Mouse (Mus musculus): ENCODE data around the gene Piezo1.
A peak's percentile ranks its signal among the peaks of the same experiment; 100 is the strongest.

Piezo1 gene

DNA sequence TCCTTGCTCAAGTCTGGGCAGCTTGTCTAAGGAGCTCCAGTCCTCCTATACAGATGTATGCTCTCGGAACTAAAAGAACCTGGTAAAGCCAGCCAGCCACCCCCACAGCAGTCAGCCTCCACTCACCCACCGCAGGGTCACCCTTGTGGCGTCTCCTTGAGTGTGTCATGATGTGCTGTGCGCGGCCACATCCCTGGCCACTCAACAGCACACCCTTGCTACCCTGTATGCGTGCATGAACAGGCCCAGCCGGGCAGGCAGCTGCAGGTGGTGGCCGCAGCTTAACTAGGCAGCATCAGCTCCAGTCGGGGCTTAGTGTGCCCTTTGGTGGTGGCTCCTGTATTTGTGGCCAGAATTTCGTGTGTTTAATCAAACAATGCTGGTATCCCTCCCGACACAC is 94.0 kb downstream of the Piezo1 start:
- peak; percentile 57 for DNase-seq (ENCODE audit: low spot score)

DNA sequence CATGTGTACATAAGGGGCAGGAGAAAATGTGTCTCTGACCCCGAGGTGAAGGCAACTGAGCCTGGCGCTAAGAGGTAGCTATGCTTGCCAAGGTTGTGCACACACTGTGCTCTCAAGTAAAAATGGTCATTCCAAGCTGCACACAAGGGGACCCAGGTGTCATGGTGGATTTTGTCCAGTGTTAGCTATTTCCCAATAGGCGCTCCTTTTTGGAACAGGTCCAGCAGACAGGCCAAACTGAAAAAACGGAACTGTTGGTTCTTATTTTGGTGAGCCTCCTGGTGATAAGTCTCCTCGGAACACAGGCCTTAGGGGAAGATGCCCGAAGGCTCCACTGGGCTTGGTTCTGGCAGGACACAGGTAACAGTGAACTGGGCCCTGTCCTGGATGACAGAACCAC is 96.7 kb downstream of the Piezo1 start:
- no peak for DNase-seq (ENCODE audit: low spot score)

DNA sequence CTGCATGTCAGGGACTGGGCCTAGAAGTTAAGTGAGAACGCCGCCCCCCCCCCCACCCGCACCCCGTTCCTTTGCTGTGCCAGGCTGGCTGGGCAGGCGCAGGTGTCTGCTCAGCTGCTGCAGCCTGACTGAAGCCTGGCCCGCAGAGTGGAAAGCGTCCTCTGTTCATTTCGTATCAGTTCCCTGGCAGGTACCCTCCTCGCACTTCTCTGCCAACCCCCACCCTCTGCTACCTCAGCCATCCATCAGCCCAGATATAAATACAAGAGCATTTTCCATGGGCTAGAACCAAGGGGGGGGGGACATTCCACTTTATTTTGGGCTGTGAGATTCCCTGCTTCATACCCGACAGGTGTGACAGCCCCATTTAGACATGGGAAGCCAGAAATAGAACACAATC is 99.0 kb downstream of the Piezo1 start:
- DNase-seq (ENCODE audit: low spot score): no peak

DNA sequence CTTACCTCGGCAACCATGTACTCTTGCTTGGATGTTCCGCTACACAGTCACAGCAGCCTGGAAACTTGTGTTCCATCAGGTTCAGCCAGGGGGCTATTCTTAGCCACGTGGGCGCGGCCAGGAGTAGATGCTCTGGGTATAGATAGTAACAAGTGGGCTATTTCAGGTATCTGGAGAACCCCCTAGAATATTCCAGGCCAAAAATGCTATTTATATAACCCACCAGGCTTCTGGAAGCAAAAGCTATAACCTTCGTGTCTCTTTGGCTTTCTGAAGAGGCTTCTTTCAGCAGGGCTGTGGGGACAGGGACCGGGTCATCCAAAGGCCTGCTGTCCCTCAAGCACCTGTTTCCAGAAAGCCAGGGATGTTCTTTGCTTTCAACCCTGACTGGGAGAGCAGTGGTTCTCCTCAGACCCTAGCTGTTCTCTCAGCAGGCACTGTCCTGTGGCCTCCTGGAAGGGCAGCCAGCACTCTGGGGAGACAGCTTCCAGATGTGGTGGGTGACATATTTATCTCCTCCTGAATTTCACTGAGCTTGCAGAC is 99.9 kb downstream of the Piezo1 start:
- no peak for DNase-seq (ENCODE audit: low spot score)

DNA sequence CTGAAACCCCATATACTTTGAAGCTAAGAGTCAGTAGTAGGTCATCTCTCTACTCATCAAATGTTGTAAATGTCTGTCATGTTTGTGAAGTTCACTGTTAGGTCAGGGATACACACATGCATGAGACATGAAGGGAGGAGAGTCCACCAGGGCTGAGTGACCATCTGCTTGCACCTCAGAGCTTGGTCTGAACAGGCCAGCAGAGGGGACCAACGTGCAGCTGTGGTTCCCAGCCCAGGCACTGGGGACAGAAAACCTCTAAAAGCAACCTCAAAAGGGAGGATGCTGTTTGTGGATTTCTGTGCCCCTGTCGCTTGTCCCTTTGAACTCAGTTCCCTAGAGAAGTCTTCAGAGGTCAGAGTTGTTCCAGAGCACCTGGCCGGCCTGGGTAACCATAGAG is 105.9 kb downstream of the Piezo1 start:
- no peak for DNase-seq (ENCODE audit: low spot score)

DNA sequence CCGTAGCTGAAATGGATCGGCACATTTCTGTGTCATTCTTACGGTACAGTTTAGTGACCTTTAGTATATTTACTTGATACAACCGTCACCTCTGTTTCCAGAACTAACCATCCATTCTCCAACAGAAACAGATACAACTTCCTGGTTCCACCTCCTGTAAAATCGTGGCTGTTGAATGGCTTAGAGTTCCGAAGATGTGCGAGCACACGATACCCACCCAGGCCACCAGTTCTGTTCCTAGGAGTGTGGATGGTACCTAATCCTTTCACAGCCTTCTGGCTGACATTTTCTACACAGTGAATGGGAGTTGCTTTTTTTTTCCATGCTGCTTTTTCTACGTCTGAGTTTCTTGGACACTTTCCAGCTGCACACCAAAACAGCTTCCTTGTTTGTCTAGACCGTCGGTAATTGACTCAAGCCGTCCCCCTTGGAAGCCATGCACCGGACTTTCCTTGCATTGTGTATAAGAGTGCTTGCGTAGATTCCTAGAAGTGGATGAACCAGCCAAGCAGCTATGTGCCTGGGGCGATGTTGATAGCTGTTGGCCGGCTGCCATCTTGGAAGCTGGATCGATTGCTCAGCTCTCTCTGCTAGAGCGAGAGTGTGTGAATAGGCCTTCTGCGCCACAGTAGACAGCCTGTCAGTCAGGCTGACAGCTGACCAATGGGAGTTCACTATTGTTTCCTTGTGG is 106.9 kb downstream of the Piezo1 start:
- DNase-seq (ENCODE audit: low spot score): peak; percentile 92

DNA sequence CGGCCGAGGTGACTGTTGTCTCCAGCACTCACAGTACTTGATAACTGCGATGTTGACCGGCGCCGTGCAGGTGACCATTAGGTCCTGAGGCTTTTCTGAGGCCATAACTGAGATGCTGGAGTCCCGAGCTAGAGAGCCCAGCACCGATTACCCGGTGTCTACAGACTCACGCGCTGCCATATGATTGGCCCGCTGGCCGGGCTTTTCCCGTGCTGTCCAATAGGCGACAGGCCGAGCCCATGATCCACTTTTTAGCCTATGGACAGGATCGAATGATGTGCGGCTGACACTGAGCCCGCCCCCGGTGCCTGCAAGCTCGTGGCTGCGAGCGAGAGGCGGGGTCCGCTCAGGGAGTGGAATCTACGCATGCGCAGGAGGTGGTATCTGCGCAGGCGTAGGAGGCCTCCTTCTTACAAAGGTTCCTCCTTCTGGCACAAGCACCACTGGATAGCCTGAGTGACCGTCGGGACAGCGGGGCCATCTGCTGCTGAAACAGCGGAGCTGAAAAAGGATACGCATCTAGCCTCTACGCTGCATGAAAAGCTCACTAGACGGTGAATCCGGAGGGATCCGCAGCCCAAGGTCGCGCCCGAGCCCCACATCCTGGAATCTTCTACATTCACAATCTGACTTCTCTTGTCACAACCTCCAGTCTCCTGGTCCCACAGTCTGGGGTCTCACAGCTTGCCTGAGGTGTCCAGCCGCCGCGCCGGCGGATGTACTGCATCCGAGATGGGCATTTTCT is 107.7 kb downstream of the Piezo1 start, which contains the start of gene Mvd:
Gene Mvd, minus strand, starts transcription at position 161 of the 745 bp plus-strand sequence.
- DNase-seq (ENCODE audit: low spot score): peak; percentile 99

DNA sequence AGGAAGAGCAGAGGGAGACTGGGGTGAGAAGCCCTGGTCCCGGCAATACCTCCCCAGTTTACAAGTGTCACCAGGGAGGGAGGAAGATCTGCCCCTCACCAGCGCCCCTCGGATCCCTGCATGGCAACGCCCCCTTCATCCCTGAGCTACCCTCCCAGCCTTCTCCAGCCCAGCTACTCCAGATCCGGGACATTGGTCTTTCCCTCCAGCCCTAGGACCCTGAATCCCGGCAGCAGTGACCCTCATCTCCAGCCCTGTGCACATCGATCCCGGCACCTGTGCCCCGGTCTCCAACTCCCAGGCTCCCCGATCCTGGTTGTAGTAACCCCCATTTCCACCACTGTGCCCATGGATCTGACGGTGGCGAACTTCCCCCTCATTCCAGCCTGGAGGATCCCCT is 108.3 kb downstream of the Piezo1 start:
- no peak for DNase-seq (ENCODE audit: low spot score)

DNA sequence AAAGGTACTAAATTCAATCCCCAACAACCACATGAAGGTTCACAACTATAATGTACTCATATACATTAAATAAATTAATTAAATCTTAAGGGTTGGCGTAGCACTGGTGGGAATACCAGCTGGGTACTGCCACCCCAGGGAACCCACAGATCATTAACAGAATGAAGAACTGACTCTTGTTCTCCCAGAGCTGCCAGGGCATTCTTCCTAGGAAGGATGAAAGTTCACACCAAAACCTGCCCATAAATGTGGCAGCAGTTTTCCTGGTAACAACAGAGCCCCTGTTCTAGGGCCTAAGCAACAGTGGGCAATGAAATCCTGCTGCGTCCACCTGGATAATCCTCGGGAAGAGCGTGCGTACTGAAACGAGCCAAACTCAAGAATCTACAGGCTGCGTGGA is 108.8 kb downstream of the Piezo1 start:
- DNase-seq (ENCODE audit: low spot score): no peak

DNA sequence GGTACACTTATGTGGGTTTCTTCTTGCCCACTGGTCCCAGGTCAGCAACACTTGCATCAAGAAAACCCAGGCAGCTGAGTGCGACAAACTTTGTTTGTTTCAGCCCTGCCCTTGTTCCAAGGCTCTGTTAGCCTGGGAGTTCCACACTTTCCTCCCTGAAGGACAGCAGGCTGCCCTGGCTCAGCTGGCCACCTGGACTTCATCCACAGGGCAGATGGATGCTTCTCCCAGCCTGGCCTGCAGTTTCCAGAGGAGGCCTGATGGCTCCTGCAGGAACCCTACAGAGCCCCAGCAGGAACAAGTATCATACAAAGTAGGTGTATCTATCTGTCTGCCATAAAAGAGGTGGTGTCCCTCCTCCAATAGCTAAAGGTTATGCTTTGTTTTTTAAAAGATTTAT is 109.8 kb downstream of the Piezo1 start:
- DNase-seq (ENCODE audit: low spot score): no peak

DNA sequence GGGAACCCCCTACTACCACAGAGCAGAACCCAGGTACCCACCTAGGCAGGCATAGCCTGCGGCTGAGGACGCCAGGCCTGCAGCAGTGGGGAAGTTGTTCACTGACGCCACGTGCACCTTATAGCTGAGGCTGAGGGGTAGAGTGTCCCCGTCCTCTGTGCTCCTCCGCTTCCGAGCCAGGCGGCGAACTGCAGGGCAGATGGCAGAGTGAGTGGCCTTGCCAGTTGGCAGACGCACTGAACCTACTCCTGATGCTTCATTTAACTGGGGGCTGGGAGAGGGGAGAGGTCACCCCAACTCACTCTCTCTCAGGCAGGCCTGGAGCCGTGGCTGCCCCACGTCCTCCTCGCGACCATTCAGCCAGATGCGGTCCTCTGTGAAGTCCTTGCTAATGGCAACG is 111.8 kb downstream of the Piezo1 start:
- DNase-seq (ENCODE audit: low spot score): no peak

DNA sequence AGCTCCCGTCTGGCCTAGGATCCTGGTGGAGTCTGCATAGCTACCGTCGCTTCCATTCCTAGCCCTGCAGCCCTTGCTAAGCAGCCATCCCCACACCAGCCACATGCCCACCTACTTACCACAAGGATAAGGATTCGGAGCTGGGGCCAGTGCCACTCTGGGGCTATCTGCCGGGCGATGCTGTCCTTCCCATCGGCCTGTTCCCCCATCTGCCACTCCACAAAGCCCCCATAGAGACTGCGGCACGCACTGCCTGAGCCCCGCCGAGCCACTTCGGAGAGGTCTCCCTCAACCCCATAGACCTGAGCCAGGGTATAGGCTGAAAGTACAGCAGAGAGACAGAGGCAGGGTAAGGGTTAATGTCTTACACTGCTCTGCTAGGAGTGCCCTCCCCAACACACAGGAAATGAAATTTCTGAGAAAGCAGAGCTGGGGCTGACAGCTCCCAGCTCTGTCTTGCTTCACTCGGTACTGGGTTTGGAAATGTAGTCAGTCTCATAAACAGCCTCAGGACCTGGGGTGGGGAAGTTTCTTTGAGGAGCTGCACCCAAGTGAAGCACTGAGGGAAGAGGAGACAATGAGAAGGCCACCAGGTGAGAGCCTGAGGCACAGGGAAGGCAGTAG is 113.3 kb downstream of the Piezo1 start:
- no peak for DNase-seq (ENCODE audit: low spot score)

DNA sequence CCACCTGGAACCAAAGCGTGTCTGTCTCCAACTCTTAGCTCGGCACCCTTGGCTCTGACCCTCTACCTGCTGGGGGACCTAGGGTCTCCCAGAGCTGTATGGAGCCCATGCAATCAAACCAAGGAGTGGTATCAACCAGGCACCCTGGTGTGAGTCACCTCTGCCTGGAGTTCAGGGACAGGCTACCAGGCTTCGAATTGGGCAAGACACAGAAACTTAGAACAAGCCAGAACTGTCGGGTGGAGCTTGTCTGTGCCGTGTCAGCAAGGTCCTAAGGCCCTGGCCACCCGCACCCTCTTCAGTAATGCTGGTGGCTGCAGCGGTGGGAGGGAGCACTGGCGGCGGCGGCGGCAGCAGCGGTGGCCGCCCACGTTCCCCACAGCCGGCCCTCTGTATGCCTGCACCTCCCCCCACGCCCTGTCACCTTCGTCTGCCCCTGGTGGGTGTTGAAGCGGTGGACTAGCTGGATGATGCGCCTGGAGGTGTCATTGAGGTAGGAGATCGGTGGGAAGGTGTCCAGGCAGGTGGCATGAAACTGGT is 114.5 kb downstream of the Piezo1 start:
- DNase-seq (ENCODE audit: low spot score): no peak

DNA sequence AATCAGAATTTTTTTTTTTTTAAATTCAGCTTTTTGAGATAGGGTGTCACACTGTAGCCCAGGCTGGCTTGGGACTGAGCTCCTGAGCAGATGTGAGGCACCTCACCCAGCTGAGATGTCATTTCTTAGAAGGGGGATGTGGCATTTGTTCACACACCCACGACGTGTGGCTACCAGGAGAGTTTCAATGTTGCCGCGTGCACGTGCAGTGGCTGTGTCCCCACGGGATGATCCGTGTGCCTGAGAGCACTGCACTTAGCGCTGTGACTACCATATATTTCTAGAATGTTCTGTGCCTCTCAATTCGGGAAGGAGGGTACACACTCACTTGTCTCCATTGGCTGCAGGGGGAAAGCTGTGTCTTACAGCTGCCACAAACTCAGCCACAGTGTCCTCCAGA is 115.0 kb downstream of the Piezo1 start:
- DNase-seq (ENCODE audit: low spot score): no peak

DNA sequence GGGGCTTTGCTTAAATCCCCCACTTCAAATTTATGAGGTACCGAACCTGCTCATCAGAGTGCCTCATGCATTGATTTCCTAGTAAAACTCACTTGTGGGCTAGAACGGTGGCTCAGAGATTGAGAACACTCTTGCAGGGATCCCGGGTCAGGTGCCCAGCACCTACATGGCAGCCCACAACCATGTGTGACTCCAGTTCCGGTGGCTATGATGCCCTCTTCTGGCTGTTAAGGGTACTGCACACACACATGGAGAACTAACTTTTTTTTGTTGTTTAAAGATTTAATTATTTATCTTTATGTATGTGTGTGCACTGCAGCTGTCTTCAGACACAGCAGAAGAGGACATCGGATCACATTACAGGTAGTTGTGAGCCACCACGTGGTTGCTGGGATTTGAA is 115.8 kb downstream of the Piezo1 start:
- DNase-seq (ENCODE audit: low spot score): no peak

DNA sequence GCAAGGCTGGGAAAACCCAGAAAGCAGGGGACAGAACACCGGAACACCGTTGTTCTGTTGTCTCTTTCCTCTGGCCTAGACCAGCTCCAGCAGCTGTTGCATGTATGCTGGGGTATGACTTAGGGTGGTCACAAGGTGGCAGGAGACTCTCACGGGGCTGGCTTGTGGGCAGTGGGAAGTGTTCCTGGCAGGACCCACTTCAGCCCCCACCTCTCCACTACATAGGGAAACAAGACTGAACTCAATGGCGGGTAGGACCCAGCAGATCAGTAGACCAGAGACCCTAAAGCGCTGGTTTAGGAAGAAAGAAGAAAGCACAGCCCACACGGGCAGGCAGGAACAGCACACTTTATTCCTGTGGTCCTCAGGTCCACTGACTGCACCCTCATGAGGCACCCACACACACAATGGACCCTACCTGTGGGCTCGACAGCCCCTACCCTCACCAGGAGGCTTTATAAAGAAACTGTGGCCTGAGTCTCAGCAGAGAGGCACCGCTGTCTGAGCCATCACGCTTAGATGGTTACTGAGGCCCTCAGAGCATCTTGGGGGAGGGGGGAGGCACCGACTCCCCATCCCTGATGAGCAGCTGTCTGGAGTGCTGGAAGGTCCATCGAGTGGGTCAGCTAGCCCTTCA is 117.7 kb downstream of the Piezo1 start:
- DNase-seq (ENCODE audit: low spot score): no peak

DNA sequence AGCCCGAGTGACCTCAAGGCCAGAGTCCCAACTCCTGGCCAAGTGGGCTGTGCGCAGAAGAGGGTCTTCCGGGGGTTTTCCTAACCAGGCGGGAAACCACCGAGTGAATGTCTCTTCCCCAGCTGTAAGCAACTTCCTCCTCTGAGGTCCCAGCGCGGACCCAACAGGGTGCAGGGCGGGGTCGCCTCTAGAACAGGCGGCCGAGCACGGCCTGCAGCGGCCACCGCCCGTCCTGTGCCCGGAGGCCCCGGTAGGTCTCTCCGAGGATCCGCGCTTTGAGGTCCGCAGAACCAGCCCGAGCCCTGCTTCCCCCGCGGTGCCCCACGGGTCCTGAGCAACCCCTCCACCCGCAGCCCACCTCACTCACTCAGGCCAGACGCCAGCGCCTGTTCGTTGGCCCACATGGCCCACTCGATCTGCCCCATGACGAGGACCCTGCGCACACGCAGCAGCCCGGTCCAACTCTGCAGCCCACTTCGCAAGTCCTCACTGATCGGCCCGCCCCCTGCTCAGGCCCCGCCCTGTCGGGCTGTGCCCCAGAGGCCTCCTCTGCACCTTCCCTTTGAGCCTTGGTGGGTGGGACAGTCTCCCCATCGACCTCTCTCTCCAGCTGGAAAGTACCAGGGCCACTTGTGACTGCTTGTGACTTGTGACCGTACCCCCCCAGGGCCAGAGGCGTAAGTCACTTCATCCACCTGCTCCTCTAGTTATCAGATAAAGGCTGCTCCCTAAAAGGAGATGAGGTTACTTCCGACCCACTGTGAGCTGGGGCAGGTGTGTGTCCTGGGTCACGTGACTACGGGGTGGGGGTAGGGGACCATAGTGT is 118.5 kb downstream of the Piezo1 start, which contains the start of gene Cyba:
Gene Cyba, minus strand, starts transcription at position 488 of the 826 bp plus-strand sequence.
- DNase-seq (ENCODE audit: low spot score): peak; percentile 75

All from urinary bladder, postnatal 14 days (tissue).